Mouse (Mus musculus): ENCODE results near the gene Il12rb1. TPM values are rescaled to one million over a fixed set of nuclear protein-coding genes. Genes with fewer than 3 reads are reported as not detected.

The Il12rb1 gene
- polyA plus RNA-seq (2016; fragmentation: Nextera tagmentation; extraction: Ambion mirVana), result not detected in 2 replicates

DNA sequence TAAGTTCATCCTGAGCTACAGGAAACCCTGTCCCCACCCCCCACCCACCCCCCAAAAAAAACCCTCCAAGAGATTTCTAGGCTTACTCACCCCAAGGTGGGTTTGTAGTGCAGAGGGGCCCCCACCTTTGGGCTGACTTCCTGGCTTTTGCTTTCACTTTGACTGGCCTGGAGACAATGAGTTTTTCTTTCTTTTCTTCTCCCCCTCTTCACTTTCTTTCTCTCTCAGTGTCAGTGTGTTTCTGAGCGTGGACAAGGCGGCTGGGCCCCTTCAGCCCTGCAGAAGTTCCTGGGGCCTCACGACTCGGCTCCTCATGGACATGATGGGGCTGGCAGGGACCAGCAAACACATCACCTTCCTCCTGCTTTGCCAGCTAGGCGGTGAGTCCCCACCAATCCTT lies at the start of gene Il12rb1:
Gene Il12rb1, plus strand, starts transcription at position 211 of the 400 bp plus-strand sequence.
- Histone ChIP-seq H3K36me3 (no peaks in the 10 kb centered on the region), H3K27me3 (peaks cover 42% of the 10 kb centered on the region), H3K4me3 (no peak within 1 kb of the TSS), H3K27ac (no peak within 1 kb of the TSS), H3K9ac (no peak within 1 kb of the TSS), H3K9me3 (replicated peaks) (no peaks in the 10 kb centered on the region), H3K4me1 (peaks cover 16% of the 10 kb centered on the region), H3K4me2 (replicated peaks) (no peak within 1 kb of the TSS)
- no peak for ATAC-seq (ENCODE audit: low FRiP score)
- WGBS, result 54% methylated on average over 5 of the region's 5 CpGs

DNA sequence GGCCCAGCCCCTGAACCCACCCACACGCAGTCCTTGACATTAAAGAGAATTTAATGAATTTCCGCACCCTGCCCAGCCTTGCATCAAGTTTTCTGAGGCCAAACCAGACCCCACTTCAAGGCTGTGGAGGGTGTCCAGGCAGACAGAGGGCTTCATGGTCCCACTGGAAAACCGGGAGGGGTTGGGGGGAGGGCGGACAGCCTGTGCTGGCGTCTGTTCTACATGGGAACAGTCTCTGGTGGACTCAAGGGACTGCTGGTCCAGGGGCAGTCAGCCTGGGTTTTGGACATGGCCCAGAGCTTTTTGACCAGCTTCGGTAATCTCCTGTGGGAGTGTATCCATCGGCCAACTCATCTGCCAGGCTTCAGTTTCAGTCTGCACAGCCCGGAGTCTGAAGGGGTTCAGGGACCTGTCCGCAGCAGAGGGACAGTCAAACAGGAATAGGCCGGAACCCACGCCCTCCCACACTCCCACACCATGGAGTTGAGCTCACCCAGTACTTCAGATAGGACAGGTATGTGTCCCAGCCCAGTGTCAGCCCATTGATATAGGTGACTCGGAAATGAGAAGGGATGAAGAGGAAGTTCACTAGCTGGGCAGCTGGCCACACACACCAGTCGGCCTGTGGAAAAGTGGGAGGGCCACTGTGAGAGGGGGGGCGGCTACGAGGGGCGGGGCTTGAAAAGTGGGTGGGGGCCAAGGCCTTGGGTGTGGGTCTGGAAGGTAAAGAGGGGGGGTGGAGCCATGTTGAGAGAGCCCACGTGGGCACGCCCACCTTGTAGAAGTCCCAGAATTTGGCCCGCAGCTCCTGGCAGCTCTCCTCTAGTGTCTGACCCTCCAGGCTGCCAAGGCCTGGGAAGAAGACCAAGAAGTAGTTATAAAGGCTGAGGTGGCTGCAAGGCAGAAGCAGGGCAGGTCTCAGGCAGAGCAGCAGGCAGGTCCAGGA lies 49.4 kb upstream of the Il12rb1 start:
- no peak overlapping the region for H3K4me3 ChIP-seq
- H3K27me3 ChIP-seq, result no peaks in the 10 kb centered on the region
- H3K4me2 ChIP-seq (replicated peaks), result no peak overlapping the region
- no peaks in the 10 kb centered on the region for H3K9me3 ChIP-seq (replicated peaks)
- H3K9ac ChIP-seq, result 0 out of 2 replicates have a peak overlapping the region, but pooled peaks have one; percentile 18
- H3K4me1 ChIP-seq, result peaks cover 51% of the 10 kb centered on the region
- H3K27ac ChIP-seq, result peak overlapping the region; percentile 23; the same call in 1 of the 2 replicates
- WGBS, result 71% methylated on average over 19 of the region's 19 CpGs
- ATAC-seq (ENCODE audit: low FRiP score), result no peak
- H3K36me3 ChIP-seq, result peaks cover 27% of the 10 kb centered on the region

DNA sequence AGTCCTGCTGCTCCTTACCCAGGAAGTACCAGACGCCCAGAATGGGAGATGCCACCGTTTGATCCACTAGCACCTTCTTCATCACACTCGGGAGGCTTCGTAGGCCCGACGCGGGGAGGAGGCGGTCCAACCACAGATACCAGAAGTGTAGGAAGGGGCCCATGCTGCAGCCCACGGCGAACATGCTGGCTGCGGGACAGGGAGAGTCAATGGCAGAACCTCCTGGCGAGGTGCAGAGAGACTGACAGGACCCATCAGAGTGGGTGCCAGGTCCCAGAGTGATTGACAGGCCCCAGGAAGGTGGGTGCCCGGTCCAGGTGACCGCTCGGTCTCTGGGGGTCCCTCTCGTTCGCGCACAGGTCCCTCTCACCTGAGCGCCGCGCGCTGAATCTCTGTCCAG lies 47.9 kb upstream of the Il12rb1 start:
- peaks cover 45% of the 10 kb centered on the region for H3K4me1 ChIP-seq
- WGBS, result 2% methylated on average over 21 of the region's 22 CpGs
- peak; percentile 24 for ATAC-seq (ENCODE audit: low FRiP score)

DNA sequence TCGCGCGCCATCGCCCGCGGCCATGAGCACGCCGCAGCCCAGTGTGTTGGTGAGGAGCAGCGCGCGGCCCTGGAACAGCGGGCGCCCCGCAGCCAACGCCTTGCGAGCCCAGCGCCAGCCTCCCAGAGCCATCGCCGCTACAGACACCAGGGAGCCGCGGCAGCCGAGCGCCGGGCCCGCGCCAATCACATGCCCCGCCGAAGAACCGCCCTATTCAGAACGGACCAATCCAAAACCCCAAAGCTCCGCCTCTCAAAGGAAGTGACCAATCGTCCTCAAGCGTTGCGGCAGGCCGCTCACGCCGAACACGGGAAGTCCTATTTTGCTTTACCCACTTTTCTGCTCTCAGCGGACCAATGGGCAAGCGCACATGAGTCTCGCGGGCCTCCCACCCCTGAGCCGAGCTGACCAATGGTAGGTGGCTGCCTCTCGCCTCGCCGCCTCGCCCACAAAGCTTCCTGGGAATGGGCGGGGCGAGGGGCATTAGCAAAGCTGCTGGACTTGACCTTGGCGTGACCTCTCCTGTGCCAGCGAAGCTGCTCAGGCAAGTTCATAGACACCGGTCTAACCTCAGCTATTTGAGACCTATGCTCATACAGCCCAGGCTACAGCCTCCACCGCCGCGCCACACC lies 47.4 kb upstream of the Il12rb1 start, which contains the start of gene Mpv17l2:
Gene Mpv17l2, minus strand, starts transcription at position 172 of the 632 bp plus-strand sequence.
- H3K4me3 ChIP-seq, result peak within 1 kb of the TSS; percentile 63
- no peaks in the 10 kb centered on the region for H3K9me3 ChIP-seq (replicated peaks)
- ATAC-seq (ENCODE audit: low FRiP score), result peak; percentile 96
- 0 out of 2 replicates have a peak, but pooled peaks cover 8% of the 10 kb centered on the region for H3K27me3 ChIP-seq
- peak within 1 kb of the TSS; percentile 96 for H3K4me2 ChIP-seq (replicated peaks)
- H3K4me1 ChIP-seq, result peaks cover 45% of the 10 kb centered on the region
- peak within 1 kb of the TSS; percentile 82 for H3K27ac ChIP-seq
- peak within 1 kb of the TSS; percentile 77 for H3K9ac ChIP-seq
- H3K36me3 ChIP-seq, result peaks cover 27% of the 10 kb centered on the region
- WGBS, result under 1% methylated on average over 54 of the region's 55 CpGs

More for the DNA sequence above, 47.9 kb upstream of the Il12rb1 start:
- Histone ChIP-seq H3K4me2 (replicated peaks) (peak overlapping the region; percentile 96), H3K27me3 (0 out of 2 replicates have a peak, but pooled peaks cover 5% of the 10 kb centered on the region), H3K36me3 (peaks cover 27% of the 10 kb centered on the region), H3K4me3 (peak overlapping the region; percentile 63), H3K9ac (peak overlapping the region; percentile 77), H3K27ac (peak overlapping the region; percentile 82), H3K9me3 (replicated peaks) (no peaks in the 10 kb centered on the region)

DNA sequence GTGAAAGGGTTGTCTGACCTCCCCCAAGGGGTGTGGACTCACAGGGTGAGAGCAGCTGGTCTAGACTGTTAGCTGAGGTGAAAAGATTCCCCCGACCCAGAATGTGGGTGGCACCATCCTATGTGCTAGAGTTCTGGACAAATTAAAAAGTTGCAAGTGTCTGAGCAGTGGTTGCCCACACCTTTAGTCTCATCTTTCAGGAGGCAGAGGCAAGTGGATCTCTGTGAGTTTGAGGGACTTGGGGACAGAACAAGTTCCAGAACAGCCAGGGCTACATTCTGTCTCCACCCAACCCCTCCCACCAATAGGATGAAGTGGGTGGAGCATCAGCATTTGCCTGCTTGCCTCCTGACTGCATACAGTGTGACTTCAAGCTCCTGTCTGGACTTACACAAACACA lies 46.1 kb upstream of the Il12rb1 start:
- H3K36me3 ChIP-seq, result peaks cover 17% of the 10 kb centered on the region
- no peak for ATAC-seq (ENCODE audit: low FRiP score)
- H3K4me3 ChIP-seq, result no peak overlapping the region
- H3K27me3 ChIP-seq, result peaks cover 17% of the 10 kb centered on the region; the same call in 1 of the 2 replicates
- no peak overlapping the region for H3K27ac ChIP-seq
- 83% methylated on average over 1 of the region's 1 CpGs for WGBS
- no peaks in the 10 kb centered on the region for H3K9me3 ChIP-seq (replicated peaks)
- no peak overlapping the region for H3K9ac ChIP-seq
- peaks cover 51% of the 10 kb centered on the region for H3K4me1 ChIP-seq
- H3K4me2 ChIP-seq (replicated peaks), result no peak overlapping the region

DNA sequence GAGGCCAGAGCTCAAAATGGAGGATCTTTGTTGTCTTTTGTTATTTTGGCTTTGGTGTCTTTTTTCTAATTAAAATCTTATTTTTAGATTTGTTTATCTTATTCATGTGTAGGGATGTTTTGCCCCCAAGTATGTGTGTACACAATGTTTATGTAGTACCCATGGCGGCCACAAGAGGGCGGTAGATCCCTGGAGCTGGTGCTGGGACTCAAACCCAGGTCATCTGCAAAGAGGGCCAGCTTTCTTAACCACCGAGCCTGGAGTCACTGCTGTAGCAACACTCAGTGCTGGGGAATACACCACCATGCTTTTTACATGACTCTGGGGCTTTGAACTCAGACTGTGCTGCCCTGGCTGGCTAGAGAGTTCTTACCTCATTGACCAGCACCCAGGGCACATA lies 44.9 kb upstream of the Il12rb1 start:
- peaks cover 42% of the 10 kb centered on the region for H3K4me1 ChIP-seq
- no peak for ATAC-seq (ENCODE audit: low FRiP score)

DNA sequence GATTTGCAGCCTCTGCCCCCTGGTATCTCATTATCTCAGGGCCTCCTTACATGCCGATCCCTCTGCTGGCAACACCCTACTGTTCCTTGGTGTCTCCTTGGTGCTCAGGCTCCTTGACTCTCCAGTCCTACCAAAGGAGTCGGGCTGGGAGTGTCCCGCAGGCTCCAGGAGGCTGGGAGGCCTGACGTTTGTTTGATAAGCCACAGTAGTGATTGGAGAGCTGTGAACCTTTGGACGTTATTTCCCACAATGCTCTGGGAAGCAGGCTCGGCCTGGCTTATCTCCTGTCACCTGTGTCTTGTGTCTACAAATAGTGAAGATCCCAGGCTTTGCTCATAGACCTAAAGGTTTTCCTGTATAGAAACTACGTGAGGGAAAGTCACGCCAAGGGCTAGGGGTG lies 44.2 kb upstream of the Il12rb1 start:
- ATAC-seq (ENCODE audit: low FRiP score), result no peak
- Histone ChIP-seq H3K9me3 (replicated peaks) (no peaks in the 10 kb centered on the region), H3K27me3 (peaks cover 24% of the 10 kb centered on the region; the same call in 1 of the 2 replicates), H3K4me2 (replicated peaks) (no peak overlapping the region), H3K27ac (no peak overlapping the region), H3K4me3 (no peak overlapping the region), H3K36me3 (peaks cover 20% of the 10 kb centered on the region), H3K9ac (no peak overlapping the region), H3K4me1 (peaks cover 36% of the 10 kb centered on the region)
- 88% methylated on average over 8 of the region's 8 CpGs for WGBS

More for the DNA sequence above, 44.9 kb upstream of the Il12rb1 start:
- Histone ChIP-seq H3K9me3 (replicated peaks) (no peaks in the 10 kb centered on the region), H3K36me3 (peaks cover 19% of the 10 kb centered on the region), H3K4me2 (replicated peaks) (no peak overlapping the region), H3K27ac (no peak overlapping the region), H3K9ac (no peak overlapping the region), H3K4me3 (no peak overlapping the region), H3K27me3 (peaks cover 24% of the 10 kb centered on the region; the same call in 1 of the 2 replicates)
- 4% methylated on average over 3 of the region's 3 CpGs for WGBS

DNA sequence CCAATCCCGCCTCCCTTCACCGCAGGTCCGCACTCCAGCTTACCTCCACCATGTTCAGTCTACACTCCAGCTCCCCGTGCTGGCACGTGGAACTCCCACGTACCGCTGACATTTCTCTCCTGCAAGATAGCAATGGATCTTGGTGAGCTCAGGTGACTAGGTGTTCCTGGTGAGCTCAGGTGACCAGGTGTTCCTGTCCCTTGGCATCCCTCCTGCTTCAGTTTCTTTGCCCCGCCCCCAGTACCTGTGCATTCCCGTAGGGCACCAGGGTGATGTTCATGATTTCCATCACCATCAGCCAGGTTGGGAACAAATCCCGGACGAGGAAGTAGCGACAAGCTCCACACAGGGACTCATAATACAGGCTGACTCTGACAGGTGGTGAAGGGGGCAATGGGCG lies 43.6 kb upstream of the Il12rb1 start:
- WGBS, result 94% methylated on average over 13 of the region's 13 CpGs

DNA sequence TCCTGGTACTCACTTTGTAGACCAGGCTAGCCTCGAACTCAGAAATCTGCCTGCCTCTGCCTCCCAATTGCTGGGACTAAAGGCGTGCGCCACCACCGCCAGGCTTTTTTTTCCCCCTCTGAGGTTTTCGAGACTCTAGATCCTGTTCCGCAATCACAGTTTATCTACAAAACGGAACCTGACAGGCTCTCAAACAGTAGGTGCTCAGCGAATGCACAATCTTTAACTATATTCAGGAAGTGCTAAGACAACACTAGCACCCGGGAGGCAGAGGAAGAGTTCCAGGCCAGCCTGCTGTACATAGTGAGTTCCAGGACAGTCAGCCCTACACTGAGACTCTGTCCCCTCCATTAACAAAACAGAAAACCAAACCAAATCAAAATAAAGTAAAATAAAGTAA lies 42.9 kb upstream of the Il12rb1 start:
- Histone ChIP-seq H3K27ac (no peak overlapping the region), H3K9me3 (replicated peaks) (no peaks in the 10 kb centered on the region), H3K9ac (no peak overlapping the region; the same call in 1 of the 2 replicates), H3K4me2 (replicated peaks) (peak overlapping the region; percentile 54), H3K36me3 (peaks cover 29% of the 10 kb centered on the region), H3K27me3 (peaks cover 24% of the 10 kb centered on the region; the same call in 1 of the 2 replicates), H3K4me1 (peaks cover 23% of the 10 kb centered on the region), H3K4me3 (peak overlapping the region; percentile 25; the same call in 1 of the 2 replicates)
- 85% methylated on average over 9 of the region's 9 CpGs for WGBS
- ATAC-seq (ENCODE audit: low FRiP score), result no peak

More for the DNA sequence above, 43.6 kb upstream of the Il12rb1 start:
- Histone ChIP-seq H3K4me3 (no peak overlapping the region), H3K27me3 (peaks cover 24% of the 10 kb centered on the region; the same call in 1 of the 2 replicates), H3K36me3 (peaks cover 22% of the 10 kb centered on the region), H3K4me2 (replicated peaks) (no peak overlapping the region), H3K4me1 (peaks cover 29% of the 10 kb centered on the region), H3K9ac (no peak overlapping the region), H3K9me3 (replicated peaks) (no peaks in the 10 kb centered on the region), H3K27ac (no peak overlapping the region)
- no peak for ATAC-seq (ENCODE audit: low FRiP score)

DNA sequence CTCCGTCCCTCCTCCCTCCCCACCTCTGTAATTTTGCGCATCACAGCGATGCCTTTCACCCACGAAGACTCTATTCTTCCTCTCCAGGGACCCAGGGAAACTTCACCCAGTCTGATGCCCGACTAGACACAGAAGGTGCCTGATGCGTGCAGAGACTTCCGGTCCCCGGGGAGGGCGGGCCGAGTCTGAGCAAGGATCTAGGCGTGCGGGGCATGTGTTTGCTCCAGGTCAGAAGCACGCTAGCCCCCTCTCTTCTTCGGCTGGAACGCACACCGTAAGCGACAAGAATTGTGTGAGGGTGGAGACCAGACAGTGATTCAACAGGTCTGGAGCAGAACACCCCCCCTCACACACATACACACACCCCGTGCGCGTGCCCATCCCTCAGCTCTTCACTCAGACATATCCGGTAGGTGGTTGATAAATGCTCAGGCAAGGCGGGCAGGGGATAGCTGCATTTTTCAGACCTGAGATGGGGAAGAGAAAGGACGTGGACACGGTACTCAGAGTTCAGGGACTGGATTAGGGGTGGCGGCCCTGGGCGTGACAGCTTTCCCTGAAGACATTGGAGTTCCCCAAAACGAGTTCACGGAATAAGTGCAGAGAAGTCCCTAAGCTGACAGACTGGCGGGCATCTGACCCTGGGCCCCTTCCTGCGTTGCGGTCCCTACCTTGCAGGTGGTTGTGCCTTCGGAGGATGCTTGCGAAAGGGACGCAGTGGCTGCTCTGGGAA lies 42.2 kb upstream of the Il12rb1 start:
- WGBS, result 2% methylated on average over 34 of the region's 34 CpGs
- Histone ChIP-seq H3K27ac (no peak overlapping the region), H3K4me1 (peaks cover 22% of the 10 kb centered on the region), H3K4me2 (replicated peaks) (peak overlapping the region; percentile 54), H3K4me3 (peak overlapping the region; percentile 25), H3K36me3 (peaks cover 36% of the 10 kb centered on the region), H3K27me3 (peaks cover 24% of the 10 kb centered on the region; the same call in 1 of the 2 replicates), H3K9me3 (replicated peaks) (no peaks in the 10 kb centered on the region), H3K9ac (peak overlapping the region; percentile 47)
- ATAC-seq (ENCODE audit: low FRiP score), result no peak

DNA sequence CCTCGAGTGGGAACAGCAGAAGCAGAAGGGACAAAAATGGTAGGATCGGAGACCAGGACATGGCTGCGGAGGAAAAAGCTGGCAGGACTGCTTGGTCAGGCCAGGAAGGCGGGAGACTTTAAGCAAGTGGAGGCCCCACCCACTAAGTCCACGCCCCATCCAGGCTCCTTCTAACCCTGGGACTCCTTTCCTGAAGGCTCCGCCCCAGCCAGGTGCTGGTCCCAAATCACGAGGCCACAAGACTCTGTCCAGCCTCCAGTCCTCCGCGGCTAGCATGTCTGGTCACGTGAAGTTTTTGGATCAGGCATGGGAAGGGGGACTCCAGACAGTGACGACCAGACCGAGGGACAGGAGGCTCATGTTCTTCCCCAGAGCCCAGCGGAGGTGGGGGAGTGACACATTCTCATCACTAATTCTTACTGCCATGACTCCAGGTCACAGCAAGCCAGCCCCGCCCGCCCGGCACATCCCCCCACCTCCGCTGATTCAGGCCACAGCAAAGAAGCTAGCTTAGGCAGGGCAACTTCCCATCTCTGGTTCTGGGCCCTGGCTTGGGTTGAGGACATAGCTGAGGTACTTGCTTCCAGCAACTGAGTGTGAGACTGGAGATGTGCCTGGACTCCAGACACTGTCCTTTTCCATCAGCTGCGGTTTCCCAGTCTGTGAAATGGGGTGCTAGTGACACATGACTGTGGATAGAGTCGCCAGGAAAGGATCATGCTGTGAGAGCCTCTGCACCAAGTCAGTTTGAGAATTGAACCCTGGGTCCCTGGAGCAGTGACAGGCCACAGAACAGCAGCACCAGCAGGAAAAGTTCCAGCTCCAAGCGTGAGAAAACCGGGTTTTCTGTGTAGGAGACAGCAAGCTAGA lies 41.4 kb upstream of the Il12rb1 start:
- H3K27ac ChIP-seq, result no peak overlapping the region
- no peaks in the 10 kb centered on the region for H3K9me3 ChIP-seq (replicated peaks)
- peaks cover 16% of the 10 kb centered on the region for H3K4me1 ChIP-seq
- H3K4me3 ChIP-seq, result peak overlapping the region; percentile 25
- peak overlapping the region; percentile 54 for H3K4me2 ChIP-seq (replicated peaks)
- peak overlapping the region; percentile 47 for H3K9ac ChIP-seq
- WGBS, result 8% methylated on average over 20 of the region's 21 CpGs
- H3K36me3 ChIP-seq, result peaks cover 44% of the 10 kb centered on the region
- H3K27me3 ChIP-seq, result peaks cover 24% of the 10 kb centered on the region; the same call in 1 of the 2 replicates
- no peak for ATAC-seq (ENCODE audit: low FRiP score)

Measured in hindbrain, embryonic 12.5 days (tissue).